In the genomic region with DNA sequence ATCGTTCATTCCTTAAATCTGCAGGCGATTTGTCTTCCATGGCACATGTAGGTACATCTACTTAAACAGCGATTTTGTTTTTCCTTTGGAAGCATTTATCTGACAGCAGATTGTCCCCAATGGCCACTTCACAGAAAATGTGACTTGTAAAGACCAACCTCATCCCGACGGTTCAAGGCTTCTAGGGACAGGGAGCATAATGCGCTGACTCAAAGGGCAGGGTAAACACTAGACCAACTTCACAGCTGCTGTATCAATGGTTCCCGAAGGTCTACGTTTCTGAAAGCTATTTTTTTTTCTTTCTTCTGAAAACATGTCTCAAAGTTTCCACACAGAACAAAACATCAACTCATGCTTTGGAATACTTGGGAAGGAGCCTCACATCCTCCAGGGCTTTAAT, we compare ENCODE assay signal across 27 mouse cellular contexts.
"Had no signal": no experiment of that assay in that cellular context is flagged by ENCODE, and none has a peak within 500 bp of the region (broad histone marks: within the 10 kb centered on the region; RNA-seq: fewer than 3 reads in every experiment).

No protein-coding gene starts in this region.

- H3K27me3 ChIP-seq: heart, embryonic 13.5 days; heart, embryonic 15.5 days; hindbrain, embryonic 13.5 days; hindbrain, embryonic 15.5 days; limb, embryonic 12.5 days; liver, embryonic 13.5 days; liver, embryonic 15.5 days had no signal

- H3K9ac ChIP-seq: heart, embryonic 13.5 days; heart, embryonic 15.5 days; hindbrain, embryonic 13.5 days; hindbrain, embryonic 15.5 days; limb, embryonic 12.5 days; liver, embryonic 13.5 days; liver, embryonic 15.5 days; liver, postnatal 0 days had no signal

- H3K4me2 ChIP-seq: heart, embryonic 11.5 days; heart, embryonic 13.5 days; heart, embryonic 15.5 days; hindbrain, embryonic 13.5 days; hindbrain, embryonic 15.5 days; limb, embryonic 12.5 days; liver, embryonic 11.5 days; liver, embryonic 13.5 days; liver, embryonic 15.5 days had no signal

- H3K4me1 ChIP-seq: heart, embryonic 13.5 days; heart, embryonic 15.5 days; hindbrain, embryonic 13.5 days; hindbrain, embryonic 15.5 days; limb, embryonic 10.5 days; limb, embryonic 12.5 days; liver, embryonic 13.5 days; liver, embryonic 15.5 days had no signal

- H3K27ac ChIP-seq: heart, adult 2 months; heart, embryonic 13.5 days; heart, embryonic 15.5 days; hindbrain, embryonic 13.5 days; hindbrain, embryonic 15.5 days; hindbrain, postnatal 0 days; layer of hippocampus, adult 2 months; left cerebral cortex, adult 2 months; limb, embryonic 10.5 days; limb, embryonic 12.5 days; liver, embryonic 13.5 days; liver, embryonic 15.5 days had no signal

- ATAC-seq: hindbrain, postnatal 0 days; intestine, postnatal 0 days; liver, postnatal 0 days had no signal

- H3K36me3 ChIP-seq: heart, embryonic 13.5 days; heart, embryonic 15.5 days; hindbrain, embryonic 13.5 days; hindbrain, embryonic 15.5 days; limb, embryonic 10.5 days; limb, embryonic 12.5 days; liver, embryonic 13.5 days; liver, embryonic 15.5 days had no signal

- DNase-seq: gastrocnemius, postnatal 14 days; gastrocnemius, postnatal 36 days; heart, adult 11 months; heart, adult 2 months; heart, postnatal 14 days; heart, postnatal 36 days; kidney, adult 18-20 months; kidney, adult 8-10 months; kidney, postnatal 10 days; kidney, postnatal 25 days; kidney, postnatal 4 days; liver; liver, embryonic 13.5 days; liver, postnatal 0 days had no signal

- H3K9me3 ChIP-seq: heart, embryonic 13.5 days; heart, embryonic 15.5 days; hindbrain, embryonic 13.5 days; hindbrain, embryonic 15.5 days; limb, embryonic 10.5 days; limb, embryonic 12.5 days; liver, embryonic 13.5 days; liver, embryonic 15.5 days had no signal

- H3K4me3 ChIP-seq: heart, adult 2 months; heart, embryonic 13.5 days; heart, embryonic 15.5 days; hindbrain, embryonic 13.5 days; hindbrain, embryonic 15.5 days; layer of hippocampus, adult 2 months; left cerebral cortex, adult 2 months; limb, embryonic 10.5 days; limb, embryonic 12.5 days; liver, embryonic 13.5 days; liver, embryonic 15.5 days had no signal
